Mouse (Mus musculus) naive thymus-derived CD4-positive, alpha-beta T cell, adult 2 months (primary cell): ENCODE measurements around the gene A630095N17Rik.

Experiments
- DNase-seq: peaks from one replicate; pipeline ENCODE4 v3.0.0-alpha.2; 2011; ENCODE audit warnings: low read depth

Gene A630095N17Rik

DNA sequence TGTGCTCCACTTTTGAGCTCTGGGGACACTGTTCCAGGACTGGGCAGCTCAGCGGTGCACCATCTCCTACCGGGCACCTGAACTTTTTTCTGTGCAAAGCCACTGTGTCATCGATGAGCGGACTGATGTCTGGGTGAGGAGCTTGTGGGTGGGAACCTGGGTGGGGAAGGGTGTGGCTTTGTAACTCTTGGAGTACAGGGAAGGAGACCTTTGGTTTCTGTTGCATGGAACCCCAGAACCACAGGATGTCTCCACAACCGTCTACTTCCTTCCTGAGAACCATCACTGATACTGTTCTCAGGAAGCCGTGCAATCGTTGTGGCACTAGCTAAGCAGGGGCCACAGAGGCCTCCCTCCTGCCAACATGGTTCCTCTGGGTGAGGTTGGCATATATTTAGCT is 18.8 kb downstream of the A630095N17Rik start:
- DNase-seq, result peak; percentile 55

DNA sequence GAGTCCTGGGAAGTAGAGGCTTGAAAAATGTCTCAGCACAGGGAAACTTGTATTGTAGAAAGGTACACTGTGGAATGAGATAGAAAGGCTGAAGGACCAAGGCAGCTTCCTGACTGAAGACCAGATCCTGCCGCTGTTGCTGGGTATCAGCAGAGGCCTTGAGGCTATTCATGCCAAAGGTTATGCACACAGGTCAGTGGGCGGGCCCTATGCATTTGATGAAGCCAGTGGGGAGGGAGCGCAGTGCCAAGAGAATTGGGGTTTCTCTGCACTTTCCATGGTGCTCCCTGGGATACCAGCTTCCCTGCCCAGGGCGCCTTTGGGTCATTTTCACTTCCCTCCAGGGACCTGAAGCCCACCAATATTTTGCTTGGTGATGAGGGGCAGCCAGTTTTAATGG is 19.4 kb downstream of the A630095N17Rik start:
- DNase-seq, result peak; percentile 10

DNA sequence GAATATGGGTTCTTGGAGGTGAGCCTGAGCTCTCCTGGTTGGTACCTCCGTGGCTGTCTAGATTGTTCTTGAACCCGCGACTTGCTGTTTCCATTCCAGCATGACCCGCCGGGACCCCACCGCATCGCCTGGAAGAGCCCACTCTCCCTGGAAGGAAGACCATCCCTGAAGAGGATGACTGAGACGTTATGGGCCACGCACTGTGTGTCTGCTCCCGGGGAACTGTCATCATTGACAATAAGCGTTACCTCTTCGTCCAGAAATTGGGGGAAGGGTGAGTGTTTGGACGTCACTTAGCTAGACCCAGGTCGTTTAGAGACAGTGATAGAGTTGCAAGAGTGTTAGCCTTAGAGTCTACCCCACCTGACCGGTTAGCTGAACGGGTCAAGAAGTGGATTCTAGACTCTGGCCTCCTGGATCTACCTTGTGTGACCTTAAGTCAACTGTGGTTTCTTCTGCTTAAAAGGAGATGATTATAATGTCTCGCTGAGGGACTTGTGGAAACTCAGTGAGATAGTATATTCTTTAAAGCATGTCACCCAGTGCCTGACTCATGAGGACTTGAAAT is 20.7 kb downstream of the A630095N17Rik start:
- DNase-seq, result no peak

DNA sequence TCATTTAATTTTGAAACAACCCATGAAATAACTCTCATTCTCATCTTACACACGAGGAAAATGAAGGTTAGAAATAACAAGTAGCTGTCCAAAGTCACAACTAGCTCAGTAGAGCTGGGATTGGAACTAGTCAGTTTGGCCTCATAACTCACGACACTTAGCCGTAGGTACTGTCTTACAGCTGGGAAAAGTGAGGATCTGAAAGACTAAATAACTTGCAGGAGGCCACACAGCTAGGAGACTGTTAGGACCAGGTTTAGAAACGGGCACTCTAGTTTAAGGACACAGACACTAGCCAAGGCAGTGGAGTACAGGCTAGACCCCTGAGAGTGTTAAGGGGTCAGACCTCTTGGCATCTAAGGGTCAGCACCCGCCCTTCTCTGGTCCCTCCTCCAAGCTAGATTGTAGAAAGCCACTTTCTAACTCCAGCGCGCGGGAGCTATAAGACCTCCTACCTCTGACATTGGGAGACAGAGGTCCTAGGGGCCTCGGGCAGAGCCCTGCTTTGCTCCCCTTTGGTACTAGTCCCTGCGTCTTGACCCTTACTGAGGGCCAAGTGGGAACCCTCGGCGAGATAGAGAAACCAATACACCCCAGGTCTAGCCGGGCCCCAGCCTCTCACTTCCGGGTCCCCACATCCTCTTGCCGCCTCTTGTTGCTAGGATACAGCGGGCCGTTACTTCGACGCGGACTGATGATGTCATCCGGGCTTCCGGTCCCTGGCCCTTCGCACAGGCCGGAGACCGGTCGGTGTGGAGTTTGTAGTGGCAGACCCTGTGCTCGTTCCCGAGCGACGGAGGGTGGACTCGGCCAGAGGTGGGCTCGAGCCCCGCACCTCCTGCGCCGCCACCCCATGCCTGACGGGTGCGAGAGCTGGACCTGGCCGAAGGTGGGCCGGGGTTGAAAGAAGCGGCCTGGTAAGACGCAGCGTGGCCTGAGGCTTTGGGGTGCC is 21.5 kb downstream of the A630095N17Rik start, which contains the start of the genes Glb1l and Stk16:
Glb1l (minus strand) TSS at position 678 of the 952 bp plus-strand sequence.
Stk16 (plus strand) TSS at position 703 of the 952 bp plus-strand sequence.
- DNase-seq, result peak; percentile 94

DNA sequence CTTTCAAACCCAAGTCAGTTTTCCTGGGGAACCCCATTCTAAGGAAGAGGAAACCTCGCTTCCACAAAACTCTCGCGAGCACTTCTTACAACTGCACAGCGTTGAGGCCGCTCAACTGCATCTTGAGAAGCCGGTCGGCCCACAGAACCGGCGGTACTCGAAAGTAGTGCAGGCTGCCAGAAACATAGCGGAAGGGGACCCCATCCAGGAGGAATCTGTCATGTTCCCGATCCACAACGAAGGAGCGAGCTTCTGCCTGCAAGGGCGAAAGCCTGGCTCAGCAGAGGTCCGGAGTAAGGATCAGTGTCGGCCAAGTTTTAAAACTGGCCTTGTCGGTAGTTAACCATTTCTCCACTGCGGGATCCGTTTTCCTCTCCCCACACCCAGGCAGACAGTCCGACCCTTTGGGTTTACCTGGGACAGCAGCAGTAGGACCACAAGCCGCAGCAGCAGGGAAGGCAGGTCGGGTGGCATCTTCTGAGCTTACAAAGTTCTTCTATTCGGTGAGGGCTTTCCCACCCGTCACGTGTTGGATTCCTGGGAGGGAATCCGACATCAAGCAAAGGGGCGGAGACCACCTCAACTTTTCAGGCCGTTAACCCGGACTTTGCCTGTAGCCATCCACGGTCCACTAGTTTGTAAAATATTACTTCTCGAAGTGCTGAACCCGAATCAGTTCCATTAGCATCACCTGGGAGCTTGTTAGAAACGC is 22.8 kb downstream of the A630095N17Rik start:
- peak; percentile 34 for DNase-seq

DNA sequence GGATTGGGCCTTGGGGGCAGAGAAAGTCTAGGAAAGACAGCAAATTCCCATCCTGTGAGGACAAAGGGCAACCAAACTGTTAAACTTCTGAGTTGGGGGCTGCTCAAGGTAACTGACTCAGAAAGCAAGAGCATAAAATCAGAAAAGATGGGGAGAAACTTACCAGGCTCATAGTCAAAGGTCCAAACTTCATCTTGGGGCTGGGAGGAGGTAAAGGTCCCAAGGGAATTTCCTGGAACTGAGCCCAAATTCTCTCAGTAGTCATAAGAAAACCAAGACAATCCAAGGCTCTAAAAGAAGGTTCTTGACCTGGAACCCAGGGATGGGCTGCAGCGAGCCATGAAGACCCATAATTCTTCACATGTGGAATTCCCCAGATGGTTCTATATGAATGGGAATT is 30.7 kb downstream of the A630095N17Rik start:
- no peak for DNase-seq

DNA sequence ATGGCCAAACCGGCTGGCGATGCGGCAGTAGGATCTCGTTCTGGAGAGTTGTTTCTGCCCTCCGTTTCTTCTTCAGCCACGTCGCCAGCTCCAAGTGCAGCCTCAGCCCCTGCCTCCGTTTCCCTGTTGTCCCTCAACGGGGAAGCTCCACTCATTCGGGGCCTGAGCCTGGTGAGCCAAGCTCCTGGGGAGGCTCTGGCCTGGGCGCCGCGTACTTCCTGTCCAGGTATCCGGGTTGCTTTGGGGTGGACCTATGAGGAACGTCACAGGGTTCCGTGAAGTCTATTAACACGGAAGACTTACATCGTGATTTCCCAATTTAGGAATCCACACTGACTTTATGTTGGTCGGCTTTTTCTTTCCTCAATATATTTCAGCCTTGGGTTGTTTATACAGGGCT is 39.5 kb downstream of the A630095N17Rik start:
- DNase-seq, result no peak

DNA sequence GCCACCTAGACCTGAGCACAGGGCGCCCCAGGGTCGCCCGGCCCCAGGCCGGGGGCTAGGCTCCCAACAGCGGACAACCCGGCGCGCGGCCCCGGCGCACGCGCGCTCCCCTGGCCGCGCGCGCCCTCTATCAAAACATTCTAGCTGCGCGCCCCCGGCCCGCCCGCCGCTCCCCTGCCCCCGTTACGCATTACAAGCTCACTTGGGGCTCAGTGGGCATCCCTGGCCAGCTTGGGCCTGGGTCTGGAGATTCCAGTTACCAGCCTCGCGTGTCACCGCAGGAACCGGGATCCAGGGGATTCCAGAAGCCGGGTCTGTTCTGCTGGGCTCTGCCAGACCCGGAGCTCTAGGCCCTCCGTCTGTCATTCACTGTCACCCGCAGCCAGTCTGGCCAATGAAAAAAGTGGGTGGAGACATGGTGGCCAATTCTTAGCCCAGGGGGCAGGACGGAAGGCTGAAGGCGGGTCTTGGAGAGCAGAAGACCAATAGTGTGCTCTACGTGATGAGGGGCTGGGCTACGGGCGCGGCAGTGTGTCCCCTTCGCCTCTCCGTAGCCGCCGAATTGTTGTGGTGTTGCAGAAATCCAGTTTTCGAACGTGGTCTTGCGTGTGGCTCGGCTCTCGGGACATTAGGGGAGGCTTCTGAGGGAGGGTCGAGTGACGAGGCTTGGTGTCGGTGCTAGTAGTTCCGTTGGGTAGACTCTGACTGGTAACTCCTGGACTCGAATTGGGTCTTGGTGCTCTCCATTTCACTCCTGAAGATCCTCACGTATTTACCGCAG is 40.1 kb downstream of the A630095N17Rik start, which contains the start of the genes Ankzf1 and Atg9a:
Ankzf1 (plus strand) TSS at position 530 of the 781 bp plus-strand sequence.
Atg9a (minus strand) TSS at position 575 of the 781 bp plus-strand sequence.
- peak; percentile 97 for DNase-seq

DNA sequence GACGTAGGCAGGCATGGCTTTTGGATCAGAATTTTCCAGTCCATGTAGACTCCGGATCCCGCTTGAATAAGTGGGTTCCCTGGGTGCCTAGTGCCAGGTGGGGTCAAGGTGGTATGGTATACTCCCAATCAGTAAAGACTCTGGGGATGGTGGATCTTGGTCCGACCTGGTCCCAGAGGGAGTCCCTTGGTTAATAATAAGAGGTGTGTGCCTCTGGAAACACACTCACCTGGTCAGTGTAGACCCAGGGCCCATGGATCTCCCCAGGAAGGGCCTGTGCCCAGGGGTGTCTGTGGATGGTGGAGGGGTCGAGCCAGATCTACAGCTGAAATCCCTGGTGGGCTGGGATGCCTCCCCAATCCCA is 40.7 kb downstream of the A630095N17Rik start:
- no peak for DNase-seq

DNA sequence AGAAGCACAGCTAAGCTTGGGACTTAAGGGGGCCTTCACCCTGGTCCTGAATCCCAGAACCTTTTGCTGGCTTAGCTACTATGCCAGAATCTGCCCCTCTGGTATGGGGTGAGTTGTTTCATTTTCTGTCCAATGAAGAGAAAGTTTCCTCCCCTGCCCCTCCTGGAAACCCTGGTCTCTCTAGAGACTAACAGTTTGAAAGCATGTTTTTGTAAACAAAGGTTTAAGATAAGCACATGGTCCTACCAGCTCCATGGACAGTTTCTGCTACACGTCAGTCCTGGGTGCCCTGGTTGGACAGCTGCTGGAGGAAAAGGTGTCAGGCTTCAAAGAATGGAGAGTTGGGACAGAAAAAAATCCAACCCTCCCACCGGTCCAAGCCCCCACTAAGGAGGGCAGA is 41.3 kb downstream of the A630095N17Rik start:
- DNase-seq, result no peak

DNA sequence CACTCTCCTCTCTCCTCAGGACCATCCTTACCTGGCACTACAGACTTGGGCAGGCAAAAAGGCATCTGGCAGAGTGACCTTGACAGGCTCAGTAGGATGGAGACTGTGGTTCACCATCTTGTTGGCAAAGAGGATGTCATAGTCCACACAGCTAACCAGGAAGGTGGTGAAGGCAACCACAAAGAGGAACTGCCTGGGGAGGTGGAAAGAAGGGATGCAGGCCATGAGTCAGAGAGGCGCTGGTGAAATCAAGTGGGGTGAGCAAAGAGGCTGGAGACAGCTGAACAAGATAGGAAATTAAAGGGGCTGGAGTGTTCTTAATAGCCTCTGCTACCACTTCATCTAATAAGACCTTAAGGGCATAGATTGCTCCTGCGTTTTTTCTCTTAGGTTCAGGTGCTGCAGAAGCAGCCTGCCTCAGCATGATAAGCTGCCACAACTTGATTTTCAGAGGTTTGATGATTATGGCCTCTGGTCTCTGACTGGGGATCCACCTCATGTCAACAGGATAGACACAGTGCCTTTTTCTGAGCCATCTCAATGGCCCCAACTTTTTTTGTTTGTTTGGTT is 43.9 kb downstream of the A630095N17Rik start:
- DNase-seq, result no peak

DNA sequence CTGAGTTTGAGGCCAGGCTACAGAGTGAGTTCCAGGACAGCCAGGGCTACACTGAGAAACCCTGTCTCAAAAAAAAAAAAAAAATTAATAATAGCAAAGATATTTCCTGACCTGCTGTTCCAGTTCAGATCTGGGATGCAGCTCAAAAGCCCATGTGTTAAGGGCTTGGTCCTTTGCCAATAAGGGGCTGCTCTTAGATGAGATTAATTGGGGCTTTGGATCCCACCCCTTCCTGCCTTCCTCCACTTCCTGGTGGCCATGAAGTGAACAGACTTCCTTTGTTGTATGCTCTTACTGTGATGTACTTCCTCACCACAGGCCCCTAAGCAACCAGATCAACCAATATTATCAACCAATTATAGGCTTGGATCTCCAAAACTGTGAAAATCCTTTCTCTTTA is 44.8 kb downstream of the A630095N17Rik start:
- no peak for DNase-seq

DNA sequence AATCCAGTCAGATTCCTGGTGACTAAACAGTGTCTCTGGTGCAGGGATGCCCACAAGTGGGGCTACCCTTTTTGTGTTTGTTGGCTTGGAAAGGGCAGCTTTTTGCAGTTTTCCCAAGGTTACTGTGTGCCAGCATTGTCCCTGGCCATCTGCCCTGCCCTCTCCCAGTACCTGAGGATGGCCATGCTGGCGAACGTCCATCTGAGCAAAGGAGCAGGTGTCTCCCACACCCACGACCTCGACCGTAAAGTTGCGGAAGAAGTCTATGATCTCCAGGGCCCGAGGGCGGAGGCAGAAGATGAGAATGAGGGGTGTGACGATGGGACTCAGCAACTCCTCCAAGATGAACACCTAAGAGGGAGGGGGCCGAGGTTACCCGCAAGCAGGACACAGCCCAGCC is 46.4 kb downstream of the A630095N17Rik start:
- DNase-seq, result no peak

DNA sequence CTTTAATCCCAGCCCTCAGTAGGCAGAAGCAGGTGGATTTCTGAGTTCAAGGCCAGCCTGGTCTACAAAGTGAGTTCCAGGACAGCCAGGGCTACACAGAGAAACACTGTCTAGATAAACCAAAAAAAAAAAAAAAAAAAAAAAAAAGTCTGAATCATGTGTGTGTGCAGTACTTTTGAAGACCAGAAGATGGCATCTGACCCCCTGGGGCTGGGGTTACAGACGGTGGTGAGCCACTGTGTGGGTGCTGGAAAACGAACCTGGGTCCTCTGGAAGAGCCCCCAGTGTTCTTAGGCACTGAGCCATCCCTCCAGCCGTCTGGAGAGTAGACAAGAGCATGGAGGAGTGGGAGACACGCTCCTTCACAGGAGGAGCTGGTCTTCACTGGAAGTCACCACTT is 49.7 kb downstream of the A630095N17Rik start:
- no peak for DNase-seq

DNA sequence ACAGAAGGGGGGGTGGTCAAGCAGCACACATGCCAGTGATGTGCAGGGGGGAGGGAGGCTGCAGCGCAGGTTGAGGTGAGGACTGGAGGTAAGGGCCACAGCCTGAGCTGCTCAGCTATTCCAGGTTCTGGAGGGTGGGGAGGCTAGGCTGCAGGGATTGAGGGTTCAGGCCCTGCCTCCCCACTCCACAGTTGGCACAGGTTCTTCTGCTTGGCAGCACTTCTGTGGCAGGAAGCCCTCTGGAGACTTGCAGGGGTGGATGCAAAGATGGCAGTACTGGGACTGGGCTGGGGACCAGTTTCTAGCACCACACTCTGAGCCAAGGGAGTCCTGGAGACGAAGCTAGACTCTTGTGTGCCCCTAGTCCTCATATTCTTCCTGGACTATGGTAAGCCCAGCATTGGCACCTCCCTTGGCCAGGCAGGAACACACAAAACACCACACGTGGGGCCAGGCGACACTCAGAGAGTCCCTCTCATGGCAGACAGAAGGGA is 50.5 kb downstream of the A630095N17Rik start:
- DNase-seq, result no peak

DNA sequence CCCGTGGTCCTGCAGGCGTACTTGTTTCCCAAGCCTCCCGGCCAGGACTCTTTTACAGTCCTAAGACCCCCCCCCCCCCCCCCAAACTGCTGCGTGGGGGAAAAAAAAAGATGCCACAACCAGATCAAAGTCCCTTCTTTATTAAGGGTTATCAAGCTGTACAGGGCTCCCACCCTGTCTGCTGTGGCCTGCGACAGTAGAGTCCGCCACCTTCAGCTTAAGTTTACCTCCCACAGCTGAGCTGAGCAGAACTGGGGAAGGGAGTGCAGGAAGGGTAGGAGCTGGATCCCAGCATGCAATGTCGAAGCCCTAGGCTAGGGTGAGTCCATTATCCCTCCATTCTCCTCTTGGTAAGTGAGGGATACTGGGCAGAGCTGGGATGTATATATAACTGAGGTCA is 51.2 kb downstream of the A630095N17Rik start:
- DNase-seq, result no peak

DNA sequence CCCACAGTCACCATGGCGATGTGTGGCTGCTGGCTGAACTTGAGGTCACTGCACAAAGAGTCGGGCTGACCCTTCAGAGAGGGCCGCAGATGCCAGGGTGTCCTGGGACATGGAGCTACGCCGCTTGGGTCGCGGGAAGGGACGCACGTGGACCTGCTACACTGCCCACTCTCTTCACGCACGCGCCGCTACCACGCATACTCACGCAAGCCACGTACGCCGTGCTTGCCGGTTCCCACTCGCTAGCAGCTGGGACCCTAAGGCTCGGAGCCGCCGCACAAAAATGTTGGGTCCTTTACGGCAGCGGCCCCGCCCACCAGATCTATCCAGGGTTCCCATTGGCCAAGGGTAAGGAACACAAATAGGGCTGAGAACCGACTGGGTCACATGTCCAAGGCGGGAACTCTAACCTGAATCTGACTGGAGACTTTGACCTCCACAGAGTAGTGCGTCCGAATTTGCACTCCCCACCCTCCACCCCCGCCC is 51.8 kb downstream of the A630095N17Rik start, which contains the start of gene Abcb6:
Abcb6 (minus strand) TSS at position 288 of the 486 bp plus-strand sequence.
- DNase-seq, result peak; percentile 82

DNA sequence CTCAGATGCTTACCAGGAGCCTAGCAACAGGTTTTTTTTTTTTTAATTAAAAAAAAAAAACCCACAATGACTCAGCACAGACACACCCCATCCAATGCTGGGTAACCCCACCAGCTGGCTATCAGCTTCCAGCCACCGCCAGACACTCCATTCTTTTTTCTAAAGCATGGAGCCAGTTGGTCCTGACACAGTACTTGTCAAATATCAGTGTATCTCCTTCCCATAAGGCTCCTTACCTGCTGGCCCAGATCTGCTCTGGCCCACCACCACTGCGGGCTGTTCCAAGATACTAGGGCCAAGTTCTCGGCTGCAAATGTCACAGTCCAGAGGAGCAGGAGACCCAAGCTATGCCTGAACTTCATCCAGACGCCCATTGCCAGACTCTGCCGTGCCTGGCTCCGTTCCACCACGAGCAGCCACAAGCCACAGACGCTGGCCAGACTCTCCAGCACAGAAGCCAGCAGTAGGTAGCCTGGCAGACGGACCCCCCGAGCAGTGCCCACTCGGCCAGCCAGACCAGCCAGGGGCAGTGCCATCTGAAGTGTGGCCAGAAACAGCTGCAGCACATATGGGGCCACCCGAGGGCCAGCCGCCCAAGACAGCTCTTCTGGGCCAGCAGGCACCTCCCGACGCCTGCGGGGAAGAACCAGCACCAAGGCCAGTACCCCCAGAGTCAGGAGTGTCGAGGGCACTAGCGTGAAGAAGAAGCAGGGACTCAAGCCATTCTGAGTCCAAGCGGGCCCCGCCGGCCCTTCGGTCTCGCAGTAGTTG is 52.4 kb downstream of the A630095N17Rik start:
- DNase-seq, result peak; percentile 23
